In the genomic region with DNA sequence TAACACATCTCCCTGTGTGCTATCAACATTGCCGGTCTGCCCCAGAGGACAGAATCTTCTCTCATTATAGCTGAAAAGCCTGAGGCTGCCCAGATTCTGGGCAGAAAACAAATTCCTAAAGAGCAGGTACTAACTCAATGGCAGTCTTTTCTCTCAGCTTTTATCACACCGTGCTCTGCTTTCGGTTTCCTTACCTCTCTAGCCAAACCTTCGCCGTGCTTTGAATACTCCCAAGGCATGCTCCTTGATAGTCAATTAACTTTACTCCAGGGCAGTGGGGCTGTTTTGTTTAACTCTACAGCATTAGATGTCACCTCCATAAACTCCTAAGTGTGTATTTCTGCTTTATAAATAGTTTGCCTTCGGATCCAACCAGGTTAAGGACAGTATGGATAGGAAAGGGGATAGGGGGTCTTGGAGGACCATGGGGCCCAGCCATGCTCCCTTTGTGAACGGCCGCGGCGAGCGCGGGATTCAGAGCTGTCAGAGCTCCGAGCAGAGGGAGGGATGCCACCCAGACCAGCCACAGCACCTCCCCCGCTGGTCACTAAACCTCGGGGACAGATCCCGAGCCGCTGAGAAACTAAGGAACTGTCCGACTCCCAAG, we compare ENCODE assay signal across 8 mouse cellular contexts. TPM values are rescaled to one million over a fixed set of nuclear protein-coding genes. Genes with fewer than 3 reads are reported as not detected.
DNase-seq lines count a peak whose midpoint lies in the region; ATAC-seq and TF ChIP-seq lines count a peak whose summit lies in the region.

No protein-coding gene starts in this region.

- no peaks in the 10 kb centered on the region for H3K27me3 ChIP-seq in hindbrain, embryonic 15.5 days
- H3K27me3 ChIP-seq in midbrain, embryonic 11.5 days (ENCODE audit: control insufficient read depth, insufficient read depth, low read length) = peaks cover 3% of the 10 kb centered on the region; the same call in 1 of the 2 replicates

- H3K4me1 ChIP-seq in lung, adult 2 months (ENCODE audit: control insufficient read depth, insufficient read depth, low read length) = peaks cover 4% of the 10 kb centered on the region; the same call in 1 of the 2 replicates
- H3K4me1 ChIP-seq in bone marrow macrophage, adult 2 months (ENCODE audit: control insufficient read depth, insufficient read depth, low read length) = peaks cover 7% of the 10 kb centered on the region
- H3K4me1 ChIP-seq in hindbrain, embryonic 15.5 days (replicated peaks) = peaks cover 23% of the 10 kb centered on the region
- peaks cover 9% of the 10 kb centered on the region for H3K4me1 ChIP-seq in midbrain, embryonic 11.5 days (ENCODE audit: control insufficient read depth, insufficient read depth, low read length)

- peak overlapping the region; percentile 32 for H3K27ac ChIP-seq in bone marrow macrophage, adult 2 months (ENCODE audit: insufficient read depth, low read depth, low read length)
- H3K27ac ChIP-seq in hindbrain, embryonic 15.5 days (replicated peaks) = peak overlapping the region; percentile 100
- peak overlapping the region; percentile 93 for H3K27ac ChIP-seq in midbrain, embryonic 11.5 days (ENCODE audit: low read depth, low read length)

- H3K36me3 ChIP-seq in hindbrain, embryonic 15.5 days = peaks cover 23% of the 10 kb centered on the region
- H3K36me3 ChIP-seq in midbrain, embryonic 11.5 days (ENCODE audit: control insufficient read depth, insufficient read depth, low read length) = peaks cover 15% of the 10 kb centered on the region

- no peak for TF ChIP-seq CTCF in lung, adult 2 months (IDR thresholded peaks at IDR 0.05; ENCODE audit: insufficient read depth, low read length)
- TF ChIP-seq CTCF in bone marrow macrophage, adult 2 months (IDR thresholded peaks at IDR 0.05; ENCODE audit: low read depth, low read length) = no peak

- H3K4me2 ChIP-seq in hindbrain, embryonic 15.5 days = peak overlapping the region; percentile 83
- H3K4me2 ChIP-seq in midbrain, embryonic 11.5 days = peak overlapping the region; percentile 71

- WGBS in lung, adult 2 months = under 1% methylated on average over 18 of the region's 18 CpGs
- WGBS in hindbrain, embryonic 15.5 days = under 1% methylated on average over 18 of the region's 18 CpGs
- WGBS in midbrain, embryonic 11.5 days = 2% methylated on average over 18 of the region's 18 CpGs

- DNase-seq in lung, adult 2 months = no peak
- no peak for DNase-seq in lung, postnatal 10 days
- DNase-seq in midbrain, embryonic 11.5 days (ENCODE audit: low spot score, missing footprints) = peak; percentile 95
- no peak for DNase-seq in gastrocnemius, postnatal 25 days
- DNase-seq in kidney, postnatal 36 days = no peak

- peak overlapping the region; percentile 95 for H3K4me3 ChIP-seq in lung, adult 2 months (replicated peaks; ENCODE audit: extremely low read depth, low read depth, low read length)
- peak overlapping the region; percentile 87 for H3K4me3 ChIP-seq in bone marrow macrophage, adult 2 months (ENCODE audit: insufficient read depth, low read length)
- H3K4me3 ChIP-seq in hindbrain, embryonic 15.5 days = peak overlapping the region; percentile 99
- H3K4me3 ChIP-seq in midbrain, embryonic 11.5 days (ENCODE audit: low read depth, low read length) = peak overlapping the region; percentile 100

- TF ChIP-seq POLR2A in lung, adult 2 months (IDR thresholded peaks at IDR 0.05; ENCODE audit: borderline replicate concordance, extremely low read depth, low read depth, low read length) = no peak
- no peak for TF ChIP-seq POLR2A in bone marrow macrophage, adult 2 months (IDR thresholded peaks at IDR 0.05; ENCODE audit: borderline replicate concordance, low read depth, low read length)

- ATAC-seq in hindbrain, embryonic 15.5 days (ENCODE audit: low FRiP score, low read depth) = no peak
- peak; percentile 4; the same call in 1 of the 2 replicates for ATAC-seq in midbrain, embryonic 11.5 days (ENCODE audit: low FRiP score)
- ATAC-seq in frontal cortex, adult (ENCODE audit: low TSS enrichment) = no peak

- peak overlapping the region; percentile 100 for H3K9ac ChIP-seq in hindbrain, embryonic 15.5 days
- H3K9ac ChIP-seq in midbrain, embryonic 11.5 days (ENCODE audit: low read length) = peak overlapping the region; percentile 100

- no peaks in the 10 kb centered on the region for H3K9me3 ChIP-seq in hindbrain, embryonic 15.5 days
- H3K9me3 ChIP-seq in midbrain, embryonic 11.5 days (ENCODE audit: control insufficient read depth, low read length) = no peaks in the 10 kb centered on the region

RNA-seq across cellular contexts. Expression of a gene that starts 0.7 kb away (rescaled TPM):
- 75.3 and 87.2 TPM in 2 replicates for polyA plus RNA-seq in lung, adult 2 months (2012; rRNA removed)
- 106 and 115 TPM in 2 replicates for polyA plus RNA-seq in bone marrow macrophage, adult 2 months (2012; ENCODE audit: insufficient read depth, insufficient read length, missing spikeins)
- polyA plus RNA-seq in hindbrain, embryonic 15.5 days (2015; fragmentation: Nextera tagmentation; extraction: Ambion mirVana) = 131 and 134 TPM in 2 replicates
- 282 and 289 TPM in 2 replicates for polyA plus RNA-seq in midbrain, embryonic 11.5 days (2014; fragmentation: Nextera tagmentation; extraction: Ambion mirVana)
- total RNA-seq in gastrocnemius, postnatal 25 days (2021) = 10 to 100 TPM; 40.2 to 45.2 TPM

RNA-seq across cellular contexts. Expression of a gene that starts 12.7 kb away (rescaled TPM):
- polyA plus RNA-seq in lung, adult 2 months (2012; rRNA removed) = 0.30 TPM in 1 of 2 replicates, not detected in the other
- not detected in 2 replicates for polyA plus RNA-seq in bone marrow macrophage, adult 2 months (2012; ENCODE audit: insufficient read depth, insufficient read length, missing spikeins)
- polyA plus RNA-seq in hindbrain, embryonic 15.5 days (2015; fragmentation: Nextera tagmentation; extraction: Ambion mirVana) = 4.8 and 5.0 TPM in 2 replicates
- polyA plus RNA-seq in midbrain, embryonic 11.5 days (2014; fragmentation: Nextera tagmentation; extraction: Ambion mirVana) = 0.21 TPM in 1 of 2 replicates, not detected in the other
- under 1 TPM in 1 of 2 experiments, not detected in 1; 0.13 TPM for total RNA-seq in gastrocnemius, postnatal 25 days (2021)

RNA-seq across cellular contexts. Expression of a gene that starts 56.5 kb away (rescaled TPM):
- polyA plus RNA-seq in lung, adult 2 months (2012; rRNA removed) = 0.05 and 0.11 TPM in 2 replicates
- not detected in 2 replicates for polyA plus RNA-seq in bone marrow macrophage, adult 2 months (2012; ENCODE audit: insufficient read depth, insufficient read length, missing spikeins)
- polyA plus RNA-seq in hindbrain, embryonic 15.5 days (2015; fragmentation: Nextera tagmentation; extraction: Ambion mirVana) = 0.12 TPM in 1 of 2 replicates, not detected in the other
- 0.11 TPM in 1 of 2 replicates, not detected in the other for polyA plus RNA-seq in midbrain, embryonic 11.5 days (2014; fragmentation: Nextera tagmentation; extraction: Ambion mirVana)
- not detected for total RNA-seq in gastrocnemius, postnatal 25 days (2021)

Comparison
In these comparisons a context has a peak if more than half of its experiments do, and no peak if none do; other contexts are left out.
1. H3K27ac ChIP-seq: peak in every context shown above with its lines; median percentile 100 in hindbrain, embryonic 15.5 days; 93 in midbrain, embryonic 11.5 days; 32 in bone marrow macrophage, adult 2 months.